8 mouse cellular contexts compared by ENCODE assay signal in genomic region chr7:109169505-109170440, GRCm38 (mm10). TPM values are rescaled to one million over a fixed set of nuclear protein-coding genes. Genes with fewer than 3 reads are reported as not detected.
DNase-seq lines count a peak whose midpoint lies in the region; ATAC-seq and TF ChIP-seq lines count a peak whose summit lies in the region.

No protein-coding gene starts in this region.

- H3K9ac ChIP-seq in ES-E14 (ENCODE audit: insufficient read depth, low read depth, low read length, poor library complexity, severe bottlenecking), result peak overlapping the region; percentile 30
- H3K9ac ChIP-seq in heart, embryonic 16.5 days (ENCODE audit: low read length), result peak overlapping the region; percentile 56; the same call in 1 of the 2 replicates
- H3K9ac ChIP-seq in limb, embryonic 11.5 days (ENCODE audit: low read length), result peak overlapping the region; percentile 81
- peak overlapping the region; percentile 68 for H3K9ac ChIP-seq in neural tube, embryonic 14.5 days (replicated peaks; ENCODE audit: low read depth, low read length)

- H3K27me3 ChIP-seq in heart, embryonic 16.5 days (ENCODE audit: control insufficient read depth, insufficient read depth, low read length), result peaks cover 72% of the 10 kb centered on the region
- H3K27me3 ChIP-seq in limb, embryonic 11.5 days (ENCODE audit: control insufficient read depth, insufficient read depth, low read length), result peaks cover 3% of the 10 kb centered on the region; the same call in 1 of the 2 replicates
- H3K27me3 ChIP-seq in neural tube, embryonic 14.5 days (ENCODE audit: control insufficient read depth, insufficient read depth, low read length), result peaks cover 17% of the 10 kb centered on the region

- H3K9me3 ChIP-seq in ES-E14 (ENCODE audit: control insufficient read depth, insufficient read depth, low read depth, low read length), result no peaks in the 10 kb centered on the region
- H3K9me3 ChIP-seq in heart, embryonic 16.5 days (replicated peaks; ENCODE audit: control insufficient read depth, low read length), result no peaks in the 10 kb centered on the region
- H3K9me3 ChIP-seq in limb, embryonic 11.5 days (ENCODE audit: control insufficient read depth, low read length), result no peaks in the 10 kb centered on the region
- no peaks in the 10 kb centered on the region for H3K9me3 ChIP-seq in neural tube, embryonic 14.5 days (ENCODE audit: control insufficient read depth, low read length)

- peak; percentile 80 for DNase-seq in heart, adult 11 months
- DNase-seq in heart, adult 9 months (ENCODE audit: low spot score in 2 of 2), result no peak
- DNase-seq in ES-E14 (ENCODE audit: low read depth, low spot score), result no peak
- peak; percentile 73 for DNase-seq in embryo, embryonic 10 days (ENCODE audit: low spot score)
- DNase-seq in limb, embryonic 11.5 days (ENCODE audit: low spot score), result peak; percentile 84
- DNase-seq in spleen, postnatal 14 days (ENCODE audit: low spot score in 2 of 2), result no peak

- H3K4me3 ChIP-seq in ES-E14 (ENCODE audit: insufficient read depth in 1 of 2, low read depth in 1 of 2, low read length in 2 of 2, poor library complexity in 1 of 2, severe bottlenecking in 1 of 2), result peak overlapping the region; percentile 61 to 65
- H3K4me3 ChIP-seq in heart, embryonic 16.5 days (ENCODE audit: low read length), result peak overlapping the region; percentile 53
- H3K4me3 ChIP-seq in limb, embryonic 11.5 days (ENCODE audit: low read depth, low read length), result peak overlapping the region; percentile 61
- peak overlapping the region; percentile 47 for H3K4me3 ChIP-seq in neural tube, embryonic 14.5 days (ENCODE audit: low read depth, low read length)

- under 1% methylated on average over 58 of the region's 72 CpGs for WGBS in heart, embryonic 16.5 days
- under 1% methylated on average over 57 of the region's 72 CpGs for WGBS in limb, embryonic 11.5 days
- WGBS in neural tube, embryonic 14.5 days, result under 1% methylated on average over 72 of the region's 72 CpGs

- H3K36me3 ChIP-seq in ES-E14 (ENCODE audit: control insufficient read depth, insufficient read depth, low read length, poor library complexity, severe bottlenecking), result no peaks in the 10 kb centered on the region
- no peaks in the 10 kb centered on the region for H3K36me3 ChIP-seq in heart, embryonic 16.5 days (ENCODE audit: control insufficient read depth, insufficient read depth)
- no peaks in the 10 kb centered on the region for H3K36me3 ChIP-seq in limb, embryonic 11.5 days (ENCODE audit: control insufficient read depth, insufficient read depth, low read length)
- no peaks in the 10 kb centered on the region for H3K36me3 ChIP-seq in neural tube, embryonic 14.5 days (ENCODE audit: control insufficient read depth, insufficient read depth, low read length)

- H3K4me2 ChIP-seq in heart, embryonic 16.5 days (ENCODE audit: low read depth, low read length), result peak overlapping the region; percentile 92
- peak overlapping the region; percentile 97 for H3K4me2 ChIP-seq in limb, embryonic 11.5 days (ENCODE audit: low read depth, severe bottlenecking)
- peak overlapping the region; percentile 96 for H3K4me2 ChIP-seq in neural tube, embryonic 14.5 days (ENCODE audit: low read depth, low read length)

- no peak for ATAC-seq in heart, embryonic 16.5 days (replicated peaks; ENCODE audit: extremely low read depth, insufficient read depth, low FRiP score)
- peak; percentile 35 for ATAC-seq in limb, embryonic 11.5 days (ENCODE audit: insufficient number of reproducible peaks, low FRiP score, low TSS enrichment, low read depth)
- ATAC-seq in neural tube, embryonic 14.5 days (ENCODE audit: low read depth), result peak; percentile 45

- in situ Hi-C loops in ES-E14 (cut with MboI; ENCODE audit: low sequenced_read_pairs in 2 of 2, unreplicated experiment in 2 of 2), result no loop called here

- no peaks in the 10 kb centered on the region for H3K4me1 ChIP-seq in ES-E14 (ENCODE audit: control insufficient read depth in 2 of 2, insufficient read depth in 2 of 2, low read length in 2 of 2, poor library complexity in 1 of 2)
- H3K4me1 ChIP-seq in heart, embryonic 16.5 days (ENCODE audit: control insufficient read depth, insufficient read depth, low read length), result peaks cover 8% of the 10 kb centered on the region
- H3K4me1 ChIP-seq in limb, embryonic 11.5 days (ENCODE audit: control insufficient read depth, insufficient read depth, low read length), result peaks cover 12% of the 10 kb centered on the region
- H3K4me1 ChIP-seq in neural tube, embryonic 14.5 days (ENCODE audit: control insufficient read depth, insufficient read depth, low read length), result peaks cover 8% of the 10 kb centered on the region; the same call in 1 of the 2 replicates

- no peak overlapping the region for H3K27ac ChIP-seq in ES-E14 (ENCODE audit: insufficient read depth, low read depth, low read length, poor library complexity, severe bottlenecking)
- H3K27ac ChIP-seq in heart, embryonic 16.5 days (ENCODE audit: low read length), result no peak overlapping the region
- H3K27ac ChIP-seq in limb, embryonic 11.5 days (replicated peaks; ENCODE audit: low read depth, low read length), result peak overlapping the region; percentile 68; the same call in 1 of the 2 replicates
- peak overlapping the region; percentile 79 for H3K27ac ChIP-seq in neural tube, embryonic 14.5 days (ENCODE audit: low read depth, low read length)

TF ChIP-seq in ES-E14, 5 proteins besides CTCF, POLR2A, EP300 and RAD21:
- no peak for TF ChIP-seq ZC3H11A (IDR thresholded peaks at IDR 0.05; ENCODE audit: borderline replicate concordance, low read depth, low read length)
- no peak for TF ChIP-seq HCFC1 (IDR thresholded peaks at IDR 0.05; ENCODE audit: borderline replicate concordance, insufficient read depth, low read length)
- TF ChIP-seq ZNF384 (IDR thresholded peaks at IDR 0.05; ENCODE audit: low read depth, low read length), result no peak
- TF ChIP-seq CHD2 (IDR thresholded peaks at IDR 0.05; ENCODE audit: low read depth, low read length), result no peak
- no peak for TF ChIP-seq MAFK (IDR thresholded peaks at IDR 0.05; ENCODE audit: insufficient read depth, low read depth, low read length)

RNA-seq across cellular contexts. Expression of gene Lmo1, which starts 5.2 kb away (rescaled TPM):
- 1.3 and 1.6 TPM in 2 replicates for total RNA-seq in ES-E14 (2012; rRNA removed)
- polyA plus RNA-seq in heart, embryonic 16.5 days (2015; fragmentation: Nextera tagmentation; extraction: Ambion mirVana), result 2.1 and 3.2 TPM in 2 replicates
- polyA plus RNA-seq in limb, embryonic 11.5 days (2014; fragmentation: Nextera tagmentation; extraction: Ambion mirVana), result 31.9 and 34.8 TPM in 2 replicates
- polyA plus RNA-seq in neural tube, embryonic 14.5 days (2014; fragmentation: Nextera tagmentation; extraction: Ambion mirVana), result 26.2 and 33.9 TPM in 2 replicates

Comparison
In these comparisons a context has a peak if more than half of its experiments do, and no peak if none do; other contexts are left out.
1. DNase-seq: peak in heart, adult 11 months (single experiment), embryo, embryonic 10 days (single experiment) and limb, embryonic 11.5 days (single experiment); none in heart, adult 9 months (0 of 2), ES-E14 (single experiment) and spleen, postnatal 14 days (0 of 2).
2. H3K27ac ChIP-seq: peak in limb, embryonic 11.5 days (single experiment) and neural tube, embryonic 14.5 days (single experiment); none in ES-E14 (single experiment) and heart, embryonic 16.5 days (single experiment).
3. H3K9ac ChIP-seq: peak in every context shown above with its lines; median percentile 81 in limb, embryonic 11.5 days; 68 in neural tube, embryonic 14.5 days; 56 in heart, embryonic 16.5 days; 30 in ES-E14.
4. Peak in every context shown above with its lines, with median percentiles within 50 percentile points of each other: H3K4me3 ChIP-seq and H3K4me2 ChIP-seq.